Mouse (Mus musculus) heart, adult 18-20 months (tissue): ENCODE data around the gene Acer3. TPM values are rescaled to one million over a fixed set of nuclear protein-coding genes. Genes with fewer than 3 reads are reported as not detected.
"Not testable (repeated sequence)": the region's sequence is repeated elsewhere in the genome, so short reads cannot be mapped to it uniquely, and the experiment has no call there.

Experiments
- DNase-seq, 2 experiments: peaks; one replicate each; pipeline ENCODE4 v3.0.0; 2021 to 2022; ENCODE audit warnings: mixed read lengths in 1 of 2
- total RNA-seq, 2 experiments: library from RNA; stranded (reverse); gene quantifications; 2 replicates each; pipeline ENCODE4 v1.2.3; 2021

Acer3 gene
- total RNA-seq, 2 experiments from 2014 or later: 10.1 to 11.7 TPM

- DNase-seq: peak; percentile 26 to 27
These were observed 31.4 kb downstream of the Acer3 start for GRCm38 (mm10) chr7:98289585-98289984.

- DNase-seq: no peak
These were observed 44.7 kb downstream of the Acer3 start for GRCm38 (mm10) chr7:98276263-98276662.

DNA sequence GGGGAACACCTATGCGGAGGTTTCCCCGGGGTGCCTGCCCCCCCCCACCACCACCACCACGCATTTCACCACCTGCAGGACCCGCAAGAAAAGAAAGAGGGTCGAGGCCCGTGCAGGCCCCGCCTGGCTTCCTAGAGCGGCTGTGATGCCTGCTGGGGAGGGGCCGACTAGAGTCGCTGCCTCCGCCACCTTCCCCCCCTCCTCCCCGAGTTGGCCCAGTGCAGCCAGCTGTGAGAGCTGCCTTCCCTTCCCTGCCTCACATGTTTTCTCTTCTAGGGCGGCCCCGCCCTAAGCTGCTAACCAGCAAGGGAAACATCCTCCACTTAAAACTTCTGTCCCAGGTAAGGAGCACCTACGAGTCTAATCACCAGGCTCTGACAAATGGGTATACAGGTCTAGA, 52.8 kb downstream of the Acer3 start:
- not testable (repeated sequence) for DNase-seq

- DNase-seq: no peak
These were observed 68.5 kb downstream of the Acer3 start for GRCm38 (mm10) chr7:98252520-98252919.

DNA sequence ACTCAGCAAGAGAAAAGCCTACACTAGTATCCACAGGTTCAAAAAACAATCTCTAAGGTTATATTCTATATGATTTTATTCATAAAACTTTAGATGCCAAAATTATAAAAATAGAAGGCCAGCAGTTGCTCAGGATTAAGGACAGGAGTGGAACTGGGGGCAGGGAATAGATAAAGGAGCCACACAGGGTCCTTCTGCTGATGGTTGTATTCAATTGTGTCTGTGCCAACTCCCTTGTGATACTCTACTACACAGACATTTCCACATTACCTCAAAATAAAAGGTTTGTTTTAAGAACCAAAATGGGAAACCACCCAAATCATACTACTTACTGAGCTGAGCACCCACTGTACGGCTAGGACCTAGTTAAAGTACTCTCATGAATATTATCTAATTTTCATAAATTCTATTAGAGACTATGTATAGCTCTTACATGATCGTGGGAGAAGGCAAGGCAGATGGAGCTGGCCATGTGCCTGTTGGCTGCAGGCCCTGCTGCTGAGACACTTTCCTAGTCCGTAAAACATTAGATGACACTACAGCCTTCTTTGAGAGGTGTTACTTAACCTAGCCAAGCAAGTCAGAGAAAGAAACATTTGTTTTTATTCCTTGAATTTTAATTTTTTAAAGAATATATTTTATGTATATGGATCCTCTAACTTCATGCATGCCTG, 84.2 kb downstream of the Acer3 start:
- DNase-seq: peak; percentile 14 to 26

DNA sequence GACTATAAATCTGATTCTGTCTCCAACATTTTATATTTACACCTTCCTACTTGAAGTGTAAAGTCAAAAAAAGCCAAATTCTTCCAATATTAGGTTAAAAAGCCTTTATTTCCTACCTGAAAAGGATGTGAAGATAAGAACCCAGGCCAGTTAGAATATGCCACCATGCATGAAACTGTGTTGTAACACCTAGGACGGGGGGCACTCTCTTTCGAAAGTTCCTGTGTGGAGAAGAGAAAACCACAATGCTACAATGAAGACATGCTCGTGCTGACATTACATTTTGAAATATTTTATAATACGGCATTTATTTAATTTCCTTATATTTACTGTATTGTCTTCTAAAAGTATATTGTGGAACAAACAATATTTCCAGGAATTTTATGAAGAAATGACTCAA, 97.2 kb downstream of the Acer3 start:
- DNase-seq: no peak

GRCm38 (mm10) chr7:98216713-98217112, 104.3 kb downstream of the Acer3 start:
- DNase-seq: peak; percentile 12 to 18

DNA sequence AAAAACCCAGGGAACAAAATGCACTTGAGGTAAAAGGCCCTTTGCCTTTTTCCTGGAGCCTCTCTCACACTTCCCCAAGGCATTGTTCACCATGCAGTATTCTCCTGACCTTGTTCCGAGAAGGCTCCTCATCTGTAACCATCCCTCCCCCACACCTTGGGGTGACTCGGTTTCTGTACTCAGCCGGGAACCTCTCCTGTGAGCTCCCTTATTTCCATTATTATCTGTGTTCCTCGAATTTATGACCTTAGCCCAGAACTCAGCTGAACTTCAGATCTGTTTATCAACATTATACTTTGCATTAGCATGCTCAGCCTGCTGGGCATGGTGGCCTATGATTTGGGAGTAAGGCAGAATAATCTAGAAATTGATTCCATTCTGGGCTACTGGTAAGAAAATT, 118.1 kb downstream of the Acer3 start:
- DNase-seq: no peak

- DNase-seq: no peak
These were observed 119.4 kb downstream of the Acer3 start for GRCm38 (mm10) chr7:98201493-98202028.

- DNase-seq: no peak
These were observed 120.6 kb downstream of the Acer3 start for GRCm38 (mm10) chr7:98200396-98200795.

GRCm38 (mm10) chr7:98199381-98199780, 121.6 kb downstream of the Acer3 start, which contains the start of gene B3gnt6:
B3gnt6 (minus strand) TSS chr7:98199481.
- DNase-seq: no peak

GRCm38 (mm10) chr7:98195151-98195801, 125.7 kb downstream of the Acer3 start:
- DNase-seq: no peak

DNA sequence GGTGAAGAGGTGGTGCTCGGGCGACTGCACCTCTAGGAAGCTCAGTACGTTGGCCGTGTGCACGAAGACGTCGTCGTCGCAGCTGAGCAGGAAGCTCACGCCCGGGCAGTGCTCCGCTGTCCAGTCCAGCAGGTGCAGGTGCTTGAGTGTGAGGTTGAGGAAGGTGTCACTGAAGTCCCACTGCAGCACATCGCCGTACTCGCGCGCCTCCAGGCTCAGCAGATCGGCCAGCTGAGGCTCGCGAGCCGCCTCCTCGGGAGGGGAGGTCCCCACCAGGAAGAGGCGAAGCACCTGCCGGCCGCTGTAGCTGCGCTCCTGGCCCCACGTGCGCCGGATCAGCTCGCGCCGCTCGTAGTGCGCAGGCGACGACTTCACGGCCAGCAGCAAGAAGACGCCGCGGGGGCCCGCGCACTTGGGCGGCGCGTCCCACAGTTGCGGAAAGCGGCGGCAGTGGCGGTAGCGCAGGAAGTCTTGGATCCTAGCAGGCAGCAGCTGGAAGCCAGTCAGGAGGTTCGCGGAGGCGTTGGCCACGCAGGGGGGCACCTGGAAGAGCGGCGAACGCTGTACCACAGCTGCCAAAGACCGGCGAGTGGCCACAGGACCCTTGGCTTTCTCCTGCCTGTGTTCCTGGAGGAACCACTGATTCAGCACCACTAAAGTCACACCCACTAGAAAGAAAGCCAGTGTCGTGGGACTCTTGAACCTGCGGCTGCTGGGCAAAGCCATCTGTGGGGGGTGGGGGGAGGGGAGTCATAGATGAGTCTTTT, 126.8 kb downstream of the Acer3 start:
- no peak for DNase-seq

DNA sequence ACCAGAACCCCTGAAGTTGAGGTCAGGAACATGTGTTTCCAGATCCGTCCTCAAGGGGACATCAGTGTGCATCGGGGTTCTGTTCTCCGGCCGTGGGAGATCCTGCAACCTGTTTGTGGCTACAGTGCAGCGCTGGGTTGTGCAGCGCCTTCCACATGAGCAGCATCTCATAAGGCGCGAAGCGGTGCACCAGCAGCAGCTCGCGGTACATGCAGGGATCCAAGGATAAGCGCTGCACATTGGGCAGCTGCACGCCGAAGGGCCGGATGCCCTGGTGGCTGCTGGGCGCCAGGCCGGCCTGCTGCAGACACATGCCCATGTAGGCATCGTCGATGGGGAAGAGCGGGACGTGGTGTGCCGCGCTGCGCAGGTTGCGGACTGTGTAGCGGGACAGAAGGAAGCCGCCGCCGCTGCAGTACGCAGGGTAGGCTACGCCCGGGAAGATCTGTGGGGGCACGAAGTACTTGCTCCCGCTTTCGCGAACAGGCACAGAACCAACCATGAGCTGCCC, 127.4 kb downstream of the Acer3 start:
- peak in 1 of 2 experiments; percentile 52 for DNase-seq

- DNase-seq: no peak
These were observed 129.3 kb downstream of the Acer3 start for GRCm38 (mm10) chr7:98191571-98192250.

- DNase-seq: no peak
These were observed 130.4 kb downstream of the Acer3 start for GRCm38 (mm10) chr7:98190578-98190977.

DNA sequence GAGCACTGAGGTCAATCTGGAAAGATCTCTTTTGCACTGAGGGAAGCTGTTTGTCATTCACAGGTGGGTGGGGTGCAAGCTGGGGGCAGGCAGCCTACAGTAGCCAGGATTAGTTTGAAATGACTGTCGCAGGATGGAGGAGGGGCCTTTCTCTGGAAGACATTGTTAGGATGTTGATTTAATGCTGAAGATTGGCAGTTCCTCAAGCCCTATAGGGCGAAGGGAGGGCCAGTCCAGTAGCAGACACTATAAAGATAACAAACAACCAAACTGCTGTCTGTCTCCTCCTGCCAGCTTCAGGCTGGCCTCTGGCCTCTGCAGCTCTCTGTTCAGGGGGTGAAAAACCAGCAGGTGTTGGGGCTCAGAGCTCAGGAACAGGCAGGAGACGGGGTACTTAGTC, 131.3 kb downstream of the Acer3 start:
- DNase-seq: no peak

DNA sequence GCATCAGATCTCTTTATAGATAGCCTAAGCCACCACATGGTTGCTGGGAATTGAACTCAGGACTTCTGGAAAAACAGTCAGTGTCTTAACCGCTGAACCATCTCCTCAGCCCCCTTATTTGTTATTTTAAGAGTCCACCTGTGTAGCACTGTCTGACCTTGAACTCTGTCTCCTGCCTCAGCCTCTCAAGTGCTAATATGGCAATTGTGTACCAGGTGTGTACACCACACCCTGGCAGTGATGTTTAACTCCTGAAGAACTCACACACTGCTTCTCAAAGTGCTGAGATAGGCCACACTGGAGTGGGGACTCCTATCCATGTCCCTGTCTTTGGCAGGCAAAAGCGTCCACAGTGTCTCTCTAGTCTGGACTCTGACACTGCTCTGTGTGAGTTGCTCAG, 132.3 kb downstream of the Acer3 start:
- no peak for DNase-seq

- DNase-seq: no peak
These were observed 132.8 kb downstream of the Acer3 start for GRCm38 (mm10) chr7:98188238-98188637.

DNA sequence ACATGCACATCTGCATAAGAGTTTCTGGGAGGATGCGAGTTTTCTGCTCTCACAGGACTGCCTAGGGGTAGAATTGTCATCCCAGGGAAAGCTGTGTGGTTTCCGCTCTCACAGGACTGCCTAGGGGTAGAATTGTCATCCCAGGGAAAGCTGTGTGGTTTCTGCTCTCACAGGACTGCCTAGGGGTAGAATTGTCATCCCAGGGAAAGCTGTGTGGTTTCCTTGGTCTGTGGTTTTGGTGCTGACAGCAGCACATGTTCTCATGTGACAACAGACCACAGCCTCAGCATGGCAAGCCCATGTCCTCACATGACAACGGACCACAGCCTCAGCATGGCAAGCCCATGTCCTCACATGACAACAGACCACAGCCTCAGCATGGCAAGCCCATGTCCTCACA, 133.7 kb downstream of the Acer3 start:
- not testable (repeated sequence) for DNase-seq

GRCm38 (mm10) chr7:98186637-98187036, 134.4 kb downstream of the Acer3 start:
- DNase-seq: no peak

DNA sequence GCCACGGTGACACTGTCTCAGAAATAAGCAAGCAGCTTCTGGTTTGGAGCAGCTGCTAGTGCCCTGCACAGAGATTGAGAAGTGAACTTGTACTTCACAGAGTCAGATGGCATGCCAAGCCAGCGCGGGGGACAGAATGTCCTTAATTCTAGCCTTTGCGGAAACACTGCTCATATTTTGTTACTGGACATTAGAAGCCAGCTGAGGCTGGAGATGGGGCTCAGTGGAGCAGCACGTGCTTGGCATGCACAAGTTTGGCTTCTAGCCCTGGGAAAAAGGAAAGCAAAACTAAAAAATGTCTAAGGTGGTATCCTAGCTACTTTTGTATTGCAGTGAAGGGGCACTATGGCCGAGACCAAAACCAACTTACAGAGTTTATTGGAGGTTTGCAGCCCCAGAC, 135.7 kb downstream of the Acer3 start:
- peak in 1 of 2 experiments; percentile 40 for DNase-seq
